Mouse (Mus musculus): ENCODE measurements around the gene Cdc42ep4. TPM values are rescaled to one million over a fixed set of nuclear protein-coding genes. Genes with fewer than 3 reads are reported as not detected.

Gene Cdc42ep4
- polyA plus RNA-seq, 1 experiment from 2014 or later = 106 TPM

- Histone ChIP-seq H3K9me3 (replicated peaks) (no peaks in the 10 kb centered on the region), H3K36me3 (no peaks in the 10 kb centered on the region), H3K4me3 (no peak overlapping the region), H3K27ac (no peak overlapping the region), H3K9ac (no peak overlapping the region), H3K4me2 (replicated peaks) (no peak overlapping the region), H3K27me3 (no peaks in the 10 kb centered on the region), H3K4me1 (peaks cover 24% of the 10 kb centered on the region)
- ATAC-seq (ENCODE audit: low FRiP score) = no peak
- WGBS = 50% methylated on average over 9 of the region's 9 CpGs
Measured at GRCm38 (mm10) chr11:113754845-113755244, 3.2 kb upstream of the Cdc42ep4 start.

GRCm38 (mm10) chr11:113752685-113753430 lies 1.2 kb upstream of the Cdc42ep4 start:
- H3K4me2 ChIP-seq (replicated peaks) = no peak overlapping the region
- no peak overlapping the region for H3K9ac ChIP-seq
- H3K36me3 ChIP-seq = peaks cover 7% of the 10 kb centered on the region; the same call in 1 of the 2 replicates
- no peak overlapping the region for H3K4me3 ChIP-seq
- ATAC-seq (ENCODE audit: low FRiP score) = no peak
- H3K27ac ChIP-seq = peak overlapping the region; percentile 95; the same call in 1 of the 2 replicates
- H3K9me3 ChIP-seq (replicated peaks) = no peaks in the 10 kb centered on the region
- H3K27me3 ChIP-seq = no peaks in the 10 kb centered on the region
- WGBS = 92% methylated on average over 10 of the region's 10 CpGs
- H3K4me1 ChIP-seq = peaks cover 44% of the 10 kb centered on the region

DNA sequence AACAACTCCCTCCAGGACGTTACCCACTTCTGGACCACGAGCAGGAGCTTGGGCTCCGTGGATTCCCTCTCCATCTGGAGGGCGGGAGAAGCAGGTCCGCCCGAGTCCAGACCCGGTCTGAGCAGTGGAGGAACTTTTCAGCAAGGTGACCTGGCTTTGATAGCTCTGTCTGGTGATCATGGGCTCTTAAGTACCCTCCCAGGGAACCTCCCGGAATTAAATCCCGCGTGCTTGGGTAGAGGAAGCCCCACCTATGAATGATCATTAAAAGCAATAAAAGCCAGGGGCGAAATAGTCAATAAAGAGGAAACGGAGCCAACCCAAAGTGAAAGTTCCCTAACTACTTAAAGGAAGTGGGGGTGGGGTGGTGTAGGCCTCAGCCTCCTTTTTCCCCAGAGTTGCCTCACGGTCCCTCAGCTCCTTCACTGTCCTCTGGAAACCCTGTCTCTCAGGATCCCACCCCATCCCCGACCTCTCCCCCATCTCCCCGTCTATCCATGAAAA lies 529 bp upstream of the Cdc42ep4 start:
- peak; percentile 5; the same call in 1 of the 2 replicates for ATAC-seq (ENCODE audit: low FRiP score)
- Histone ChIP-seq H3K9me3 (replicated peaks) (no peaks in the 10 kb centered on the region), H3K4me1 (peaks cover 50% of the 10 kb centered on the region), H3K4me3 (peak overlapping the region; percentile 65), H3K27me3 (no peaks in the 10 kb centered on the region), H3K36me3 (peaks cover 7% of the 10 kb centered on the region; the same call in 1 of the 2 replicates), H3K27ac (peak overlapping the region; percentile 95), H3K4me2 (replicated peaks) (peak overlapping the region; percentile 78), H3K9ac (peak overlapping the region; percentile 92; the same call in 1 of the 2 replicates)
- 30% methylated on average over 15 of the region's 15 CpGs for WGBS

DNA sequence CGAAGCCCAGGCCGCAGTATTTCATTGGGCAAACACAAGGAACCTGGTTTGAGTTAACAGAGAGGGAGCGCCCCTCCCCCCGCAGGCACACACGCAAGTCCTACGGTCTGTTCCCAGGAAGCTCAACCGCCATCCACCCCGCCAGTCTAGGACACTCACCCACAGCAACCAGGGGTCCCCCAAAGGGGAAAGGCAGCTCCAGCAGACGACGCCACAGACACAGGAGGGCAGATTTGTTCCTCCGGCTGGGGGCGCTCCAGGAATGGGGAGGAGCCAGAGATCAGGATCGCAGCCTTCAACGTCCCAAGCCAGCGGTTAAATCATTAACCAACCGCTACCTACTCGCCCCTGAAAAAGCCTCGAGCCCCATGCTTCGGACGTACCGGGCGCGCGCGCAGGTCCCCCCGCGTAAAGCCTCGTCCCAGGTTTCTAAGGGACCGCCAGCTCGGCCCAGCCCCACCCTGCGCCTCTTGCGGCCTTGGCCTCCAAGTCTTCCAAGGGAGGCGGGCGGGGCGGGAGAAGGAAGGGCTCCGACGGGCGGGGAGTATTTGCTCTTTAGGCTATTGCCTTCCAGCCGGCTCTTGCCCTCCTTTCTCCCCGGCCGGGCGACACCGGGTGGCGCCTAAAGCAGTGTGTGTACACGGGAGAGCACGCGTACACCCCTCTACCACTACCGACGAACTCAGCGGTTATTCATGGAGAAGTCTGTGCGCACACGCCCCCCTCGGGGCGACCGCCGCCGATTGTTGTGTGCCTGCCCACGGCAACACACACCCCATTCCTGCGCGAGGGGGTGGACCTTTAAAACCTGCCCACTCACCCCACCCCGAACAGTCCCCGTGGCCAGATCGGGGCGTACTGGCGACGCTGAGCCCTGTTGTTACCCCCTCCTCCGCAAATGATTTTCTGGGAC lies 854 bp downstream of the Cdc42ep4 start:
- peak; percentile 35 for ATAC-seq (ENCODE audit: low FRiP score)
- Histone ChIP-seq H3K27me3 (no peaks in the 10 kb centered on the region), H3K9ac (peak overlapping the region; percentile 92), H3K27ac (peak overlapping the region; percentile 95), H3K4me1 (peaks cover 58% of the 10 kb centered on the region), H3K4me3 (peak overlapping the region; percentile 65), H3K36me3 (peaks cover 12% of the 10 kb centered on the region), H3K9me3 (replicated peaks) (no peaks in the 10 kb centered on the region), H3K4me2 (replicated peaks) (peak overlapping the region; percentile 78)
- under 1% methylated on average over 67 of the region's 67 CpGs for WGBS

DNA sequence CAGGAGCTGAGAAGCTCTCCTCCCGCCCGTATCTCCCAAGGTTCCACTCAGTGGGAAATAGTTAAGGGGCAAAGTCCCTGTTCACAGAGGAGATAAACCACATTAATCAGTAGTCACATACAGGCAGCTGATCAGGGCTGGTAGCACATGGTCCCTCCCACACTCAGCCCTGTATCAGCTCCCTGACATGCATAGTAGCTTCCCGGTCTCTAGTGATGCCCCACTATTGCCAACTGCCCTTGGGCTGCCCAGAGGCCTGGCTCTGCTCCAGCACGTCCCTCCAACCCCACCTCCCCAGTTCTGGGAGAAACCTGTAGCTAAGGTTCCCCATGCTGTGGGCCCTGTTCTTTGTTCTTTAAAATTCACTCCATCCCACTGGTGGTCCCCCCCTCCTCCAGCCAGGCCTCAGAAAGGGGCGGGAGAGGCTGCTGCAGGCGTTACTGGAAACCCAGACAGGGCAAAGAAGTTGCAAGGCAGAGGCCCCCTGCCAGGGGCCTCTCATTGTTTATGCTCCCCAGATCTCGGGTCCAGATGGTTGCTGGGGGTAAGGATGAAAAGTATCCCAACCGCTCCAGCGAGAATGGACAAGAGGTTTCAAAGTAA lies 1.8 kb downstream of the Cdc42ep4 start:
- peaks cover 12% of the 10 kb centered on the region for H3K36me3 ChIP-seq
- peak overlapping the region; percentile 92 for H3K9ac ChIP-seq
- H3K4me2 ChIP-seq (replicated peaks) = peak overlapping the region; percentile 78
- peaks cover 66% of the 10 kb centered on the region for H3K4me1 ChIP-seq
- peak; percentile 55 for ATAC-seq (ENCODE audit: low FRiP score)
- H3K27me3 ChIP-seq = no peaks in the 10 kb centered on the region
- WGBS = 0% methylated on average over 9 of the region's 9 CpGs
- no peaks in the 10 kb centered on the region for H3K9me3 ChIP-seq (replicated peaks)
- peak overlapping the region; percentile 95 for H3K27ac ChIP-seq
- H3K4me3 ChIP-seq = peak overlapping the region; percentile 65

- Histone ChIP-seq H3K4me3 (peak overlapping the region; percentile 65), H3K27ac (peak overlapping the region; percentile 95), H3K36me3 (peaks cover 19% of the 10 kb centered on the region), H3K9me3 (replicated peaks) (no peaks in the 10 kb centered on the region), H3K4me2 (replicated peaks) (peak overlapping the region; percentile 78), H3K27me3 (no peaks in the 10 kb centered on the region), H3K9ac (peak overlapping the region; percentile 92), H3K4me1 (peaks cover 59% of the 10 kb centered on the region)
- WGBS = 9% methylated on average over 21 of the region's 21 CpGs
- ATAC-seq (ENCODE audit: low FRiP score) = no peak
Measured at GRCm38 (mm10) chr11:113748797-113749521, 2.7 kb downstream of the Cdc42ep4 start.

- Histone ChIP-seq H3K4me3 (no peak overlapping the region; the same call in 1 of the 2 replicates), H3K27ac (0 out of 2 replicates have a peak overlapping the region, but pooled peaks have one; percentile 95), H3K9me3 (replicated peaks) (no peaks in the 10 kb centered on the region), H3K4me1 (peaks cover 56% of the 10 kb centered on the region), H3K36me3 (peaks cover 28% of the 10 kb centered on the region), H3K4me2 (replicated peaks) (peak overlapping the region; percentile 78), H3K27me3 (no peaks in the 10 kb centered on the region), H3K9ac (0 out of 2 replicates have a peak overlapping the region, but pooled peaks have one; percentile 92)
- WGBS = 70% methylated on average over 11 of the region's 11 CpGs
- ATAC-seq (ENCODE audit: low FRiP score) = no peak
Measured at GRCm38 (mm10) chr11:113747725-113748380, 3.8 kb downstream of the Cdc42ep4 start.

DNA sequence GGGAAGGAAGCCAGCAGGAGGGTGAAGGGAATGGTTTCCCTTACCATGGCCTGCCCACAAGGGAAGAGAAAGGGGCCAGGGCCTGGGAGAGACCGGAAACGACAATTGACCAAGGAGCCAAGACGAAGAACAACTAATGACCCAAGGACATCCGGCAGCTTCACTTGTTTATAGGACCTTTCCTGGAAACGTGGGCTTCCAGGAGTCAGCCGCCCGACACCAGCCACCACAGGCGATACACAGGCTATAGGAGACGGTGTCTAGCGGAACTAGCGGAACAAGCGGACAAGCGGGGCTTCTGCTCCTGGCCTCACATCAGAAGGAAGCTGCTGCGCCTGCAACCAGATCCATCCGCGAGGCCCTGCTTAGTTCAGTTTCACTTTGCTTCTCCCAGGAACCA lies 4.6 kb downstream of the Cdc42ep4 start:
- H3K27me3 ChIP-seq = no peaks in the 10 kb centered on the region
- peak overlapping the region; percentile 78 for H3K4me2 ChIP-seq (replicated peaks)
- ATAC-seq (ENCODE audit: low FRiP score) = no peak
- peaks cover 52% of the 10 kb centered on the region for H3K4me1 ChIP-seq
- no peak overlapping the region for H3K4me3 ChIP-seq
- WGBS = 72% methylated on average over 16 of the region's 16 CpGs
- H3K9ac ChIP-seq = no peak overlapping the region
- H3K36me3 ChIP-seq = peaks cover 35% of the 10 kb centered on the region
- H3K9me3 ChIP-seq (replicated peaks) = no peaks in the 10 kb centered on the region
- H3K27ac ChIP-seq = no peak overlapping the region

DNA sequence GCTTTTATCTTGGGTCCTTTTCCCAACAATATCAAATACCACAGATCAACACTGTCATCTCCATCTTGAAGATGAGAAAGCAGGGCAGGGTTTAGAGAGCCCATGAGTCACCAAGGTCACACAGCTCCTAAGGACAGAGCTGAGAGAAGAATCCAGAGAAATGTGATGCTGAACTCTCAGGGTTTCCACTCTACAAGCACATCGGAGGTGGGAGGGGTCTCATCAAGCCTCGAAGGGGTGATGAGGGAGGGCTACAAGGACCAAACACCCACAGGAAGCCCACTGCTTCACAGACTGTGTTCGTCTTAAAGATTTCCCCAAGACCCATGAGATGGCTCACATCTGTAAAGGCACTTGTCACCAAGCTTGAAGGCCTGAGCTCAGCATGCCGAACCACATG lies 5.7 kb downstream of the Cdc42ep4 start:
- Histone ChIP-seq H3K36me3 (peaks cover 37% of the 10 kb centered on the region), H3K4me3 (no peak overlapping the region), H3K27ac (no peak overlapping the region), H3K4me2 (replicated peaks) (no peak overlapping the region), H3K4me1 (peaks cover 53% of the 10 kb centered on the region), H3K9me3 (replicated peaks) (no peaks in the 10 kb centered on the region), H3K9ac (no peak overlapping the region), H3K27me3 (no peaks in the 10 kb centered on the region)
- 64% methylated on average over 4 of the region's 4 CpGs for WGBS
- no peak for ATAC-seq (ENCODE audit: low FRiP score)

DNA sequence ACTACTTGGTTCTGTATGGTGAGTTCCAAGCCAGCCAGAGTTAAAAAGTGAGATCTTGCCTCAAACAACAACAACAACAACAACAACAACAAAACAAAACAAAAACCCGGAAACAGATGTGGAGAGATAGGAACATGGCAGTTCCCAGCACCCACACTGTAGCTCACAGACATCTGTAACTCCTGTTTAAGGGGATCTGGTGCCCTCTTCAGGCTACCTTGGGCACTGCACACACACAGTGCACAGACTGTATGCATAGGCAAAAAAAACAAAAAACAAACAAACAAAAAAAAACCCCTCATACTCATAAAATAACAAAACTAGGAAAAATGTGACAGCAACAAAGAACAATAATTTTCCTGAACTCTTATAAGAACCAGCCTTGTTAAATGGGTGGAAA lies 8.7 kb downstream of the Cdc42ep4 start:
- Histone ChIP-seq H3K27me3 (no peaks in the 10 kb centered on the region), H3K36me3 (peaks cover 45% of the 10 kb centered on the region), H3K4me2 (replicated peaks) (no peak overlapping the region), H3K9me3 (replicated peaks) (no peaks in the 10 kb centered on the region), H3K4me3 (no peak overlapping the region), H3K27ac (no peak overlapping the region), H3K9ac (no peak overlapping the region), H3K4me1 (peaks cover 50% of the 10 kb centered on the region)
- no peak for ATAC-seq (ENCODE audit: low FRiP score)
- WGBS = 88% methylated on average over 1 of the region's 1 CpGs

DNA sequence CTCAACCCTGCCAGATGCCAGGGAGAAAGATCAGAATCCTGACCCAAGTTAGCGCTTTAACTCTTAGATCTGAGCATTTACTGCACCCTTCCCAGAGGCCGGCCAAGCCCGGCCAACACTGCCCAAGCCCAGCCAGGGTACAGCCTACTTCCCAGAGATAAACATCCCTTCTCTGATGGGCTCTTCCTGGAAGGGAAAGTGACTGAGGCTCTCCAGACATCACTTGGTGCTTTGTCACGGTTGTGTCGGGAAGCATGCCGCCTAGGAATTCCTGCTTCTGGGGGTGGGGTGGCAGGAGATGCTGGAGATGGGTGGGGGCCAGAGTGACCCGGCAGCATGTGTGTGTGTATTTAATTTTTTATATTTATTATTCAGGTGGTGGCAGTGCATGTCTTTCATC lies 11.6 kb downstream of the Cdc42ep4 start:
- 90% methylated on average over 7 of the region's 7 CpGs for WGBS

More for the DNA sequence above, 11.6 kb downstream of the Cdc42ep4 start:
- Histone ChIP-seq H3K9ac (no peak overlapping the region), H3K4me3 (no peak overlapping the region), H3K4me2 (replicated peaks) (no peak overlapping the region), H3K27ac (no peak overlapping the region), H3K36me3 (peaks cover 38% of the 10 kb centered on the region), H3K9me3 (replicated peaks) (no peaks in the 10 kb centered on the region), H3K4me1 (peaks cover 50% of the 10 kb centered on the region), H3K27me3 (no peaks in the 10 kb centered on the region)
- ATAC-seq (ENCODE audit: low FRiP score) = no peak
